Mouse (Mus musculus) right cerebral cortex, postnatal 4 days (tissue): ENCODE results near the gene Gm13084.
"Not testable (repeated sequence)": the region's sequence is repeated elsewhere in the genome, so short reads cannot be mapped to it uniquely, and the experiment has no call there.

Experiments
- DNase-seq: peaks from one replicate; pipeline ENCODE4 v3.0.0-alpha.2; 2022

Gm13084 gene

GRCm38 (mm10) chr4:143815993-143816392, at the start of gene Gm13084:
Gm13084 (minus strand) TSS chr4:143816093.
- DNase-seq, result no peak

GRCm38 (mm10) chr4:143846197-143846596, 30.3 kb upstream of the Gm13084 start, which contains the start of gene Gm13103:
Gm13103 (plus strand) TSS chr4:143846497.
- not testable (repeated sequence) for DNase-seq

GRCm38 (mm10) chr4:143789052-143789451, 26.8 kb downstream of the Gm13084 start, which contains the start of gene Gm13023:
Gm13023 (plus strand) TSS chr4:143789352.
- not testable (repeated sequence) for DNase-seq
